Mouse (Mus musculus): ENCODE results near the gene Gm20903. TPM values are rescaled to one million over a fixed set of nuclear protein-coding genes. Genes with fewer than 3 reads are reported as not detected.
"Not testable (repeated sequence)": the region's sequence is repeated elsewhere in the genome, so short reads cannot be mapped to it uniquely, and the experiment has no call there.

Gm20903 gene
- not detected in 2 replicates for polyA plus RNA-seq (2015; fragmentation: Nextera tagmentation; extraction: Ambion mirVana)

DNA sequence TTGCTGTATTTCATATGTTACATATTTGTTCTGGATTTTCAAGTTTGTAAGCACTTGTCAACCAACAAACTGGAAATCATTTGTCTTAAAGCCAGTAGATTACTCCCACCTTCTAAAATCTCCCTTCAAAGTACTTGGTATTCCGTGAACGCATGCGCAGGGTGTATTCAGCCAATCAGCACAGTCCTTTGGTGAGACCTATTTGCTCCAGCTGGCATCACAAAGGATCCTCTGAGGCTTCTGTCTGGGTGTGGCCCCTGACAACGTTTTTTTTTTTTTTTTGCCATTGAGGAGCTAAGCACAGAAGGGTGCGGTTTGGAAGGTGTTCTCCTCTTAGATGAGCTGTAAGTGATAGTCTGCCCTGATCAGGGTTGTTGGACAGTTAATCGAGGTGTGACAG, at the start of gene Gm20903:
Gene Gm20903 (plus strand): TSS at position 301 of the 400 bp plus-strand sequence.
- not testable (repeated sequence) for H3K4me1 ChIP-seq (ENCODE audit: control insufficient read depth, low read depth, low read length); H3K9me3 ChIP-seq (replicated peaks; ENCODE audit: control insufficient read depth, low read length); H3K4me2 ChIP-seq (ENCODE audit: low read depth, low read length); H3K27ac ChIP-seq (ENCODE audit: low read length); H3K36me3 ChIP-seq (ENCODE audit: control insufficient read depth, insufficient read depth); ATAC-seq (ENCODE audit: low read depth); H3K27me3 ChIP-seq (ENCODE audit: control insufficient read depth, insufficient read depth, low read depth, low read length); H3K9ac ChIP-seq (ENCODE audit: low read depth, low read length); H3K4me3 ChIP-seq (ENCODE audit: low read depth, low read length)
- no CpG with 5 or more reads among the region's 6 CpGs for WGBS (ENCODE audit: insufficient replicate concordance)
